Mouse (Mus musculus): ENCODE data around the gene Ube2d3.
A peak's percentile ranks its signal among the peaks of the same experiment; 100 is the strongest.

DNA sequence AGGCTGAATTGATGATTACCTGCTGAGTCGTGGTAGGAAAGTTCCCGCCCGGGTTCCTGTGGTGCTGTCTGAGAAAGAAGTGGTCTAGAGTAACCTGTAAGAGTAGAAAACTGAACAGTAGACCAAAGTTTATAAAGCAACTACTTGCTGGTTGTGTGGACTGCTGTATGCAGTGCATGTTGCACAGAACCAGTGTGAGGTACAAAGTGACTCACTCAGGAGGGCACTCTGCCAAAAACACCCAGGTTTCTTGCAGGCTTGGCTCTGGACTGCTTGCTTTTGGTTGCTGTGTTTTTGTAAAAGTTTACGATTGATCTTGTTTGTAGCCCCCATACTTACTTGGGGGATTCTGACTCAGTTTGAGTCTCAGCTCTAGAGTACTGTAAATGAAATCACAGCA is 32.0 kb downstream of the Ube2d3 start:
- TF ChIP-seq EP300 (IDR thresholded peaks at IDR 0.05; ENCODE audit: low read length) (no peak), ZMIZ1 (IDR thresholded peaks at IDR 0.05; ENCODE audit: low read depth, low read length) (peak; percentile 33; the same call in 1 of the 2 replicates), BHLHE40 (IDR thresholded peaks at IDR 0.05; ENCODE audit: low read depth, low read length) (no peak), USF1 (IDR thresholded peaks at IDR 0.05; ENCODE audit: low read depth, low read length) (no peak), ZNF384 (IDR thresholded peaks at IDR 0.05; ENCODE audit: low read depth, low read length) (no peak), CTCF (conservative IDR thresholded peaks at IDR 0.05 in 1 of 2, IDR thresholded peaks at IDR 0.05 in 1 of 2; ENCODE audit: low read depth in 2 of 2, low read length in 2 of 2) (no peak), SIN3A (IDR thresholded peaks at IDR 0.05; ENCODE audit: low read length) (no peak), JUN (IDR thresholded peaks at IDR 0.05; ENCODE audit: insufficient read depth, low read depth, low read length) (no peak), TBP (conservative IDR thresholded peaks at IDR 0.05; ENCODE audit: low read depth, low read length) (no peak), POLR2A (IDR thresholded peaks at IDR 0.05; ENCODE audit: low read depth, low read length) (no peak)
